Mouse (Mus musculus) bone marrow, adult 2 months (tissue): Measurements from ENCODE around the gene Bcas2.

Experiments
- CTCF ChIP-seq: fragments of 200-500 bp; IDR thresholded peaks from 2 replicates; pipeline ENCODE4 v1.5.1; 2011; ENCODE audit warnings: low read length, control low read depth; ENCODE audit not compliant: control insufficient read depth, insufficient read depth
- POLR2A ChIP-seq: fragments of 200-500 bp; IDR thresholded peaks from 2 replicates; pipeline ENCODE4 v1.6.1; 2011; ENCODE audit warnings: low read depth, mild to moderate bottlenecking, control low read depth, low read length, borderline replicate concordance; ENCODE audit not compliant: control insufficient read depth

DNA sequence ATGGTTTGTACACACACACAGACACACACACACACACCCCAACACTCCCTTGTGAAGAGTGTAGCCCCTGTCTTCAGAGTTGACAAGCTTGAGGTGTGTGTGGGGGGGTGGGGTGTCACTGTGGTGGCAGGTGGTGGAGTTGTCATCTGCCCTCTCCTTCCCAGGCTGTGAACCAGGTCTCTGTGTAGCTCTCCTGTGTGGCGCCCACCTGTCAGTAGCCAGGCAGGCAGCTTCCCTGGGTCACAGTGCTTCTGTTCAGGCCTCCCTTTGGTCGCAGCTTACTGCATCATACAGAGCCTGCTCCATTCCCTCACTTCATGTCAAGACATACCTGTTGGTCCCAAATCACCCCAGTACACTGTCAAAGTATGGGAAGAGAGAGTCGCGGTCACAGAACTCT is 25.7 kb upstream of the Bcas2 start:
- TF ChIP-seq CTCF (no peak), POLR2A (no peak)
